Mouse (Mus musculus): ENCODE measurements around the gene Bpifb2.

DNA sequence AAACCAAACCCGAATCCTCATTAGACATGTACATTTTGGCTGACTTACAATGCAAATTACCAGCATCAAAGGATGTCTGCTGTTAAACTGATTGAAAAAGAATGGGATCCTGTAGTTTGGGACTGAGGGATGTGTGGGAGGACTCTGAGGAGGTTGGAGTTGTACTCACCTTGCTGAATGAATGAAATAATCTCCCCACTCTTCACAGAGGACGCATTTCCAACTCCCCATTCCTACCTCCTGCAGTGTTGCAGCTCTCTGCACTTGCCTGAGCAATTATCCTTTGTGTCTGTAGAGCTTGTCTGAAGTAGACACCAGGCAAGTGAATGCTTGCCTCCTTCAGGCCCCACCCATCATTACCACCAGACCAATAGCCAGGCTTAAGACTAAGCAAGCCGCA is 26.5 kb upstream of the Bpifb2 start:
- no peak for TF ChIP-seq POLR2A (IDR thresholded peaks at IDR 0.05; ENCODE audit: low read depth, low read length)
- TF ChIP-seq CTCF (conservative IDR thresholded peaks at IDR 0.05; ENCODE audit: insufficient read depth, insufficient read length, low read depth, low read length): no peak
